Mouse (Mus musculus): ENCODE measurements at regions not wholly inside any gene's neighbourhood (a gene's known extent, or its start where the extent isn't known, plus 50 kb on each side); places are given as distances from the start of the nearest gene placed in this dataset.

- no peak overlapping the region for H3K4me2 ChIP-seq (replicated peaks)
- ATAC-seq (ENCODE audit: insufficient number of reproducible peaks, insufficient read depth, low FRiP score, low TSS enrichment): peak; percentile 60; the same call in 1 of the 2 replicates
Observed at GRCm38 (mm10) chr8:44804414-44805178, 130.7 kb upstream of the Fat1 start.

GRCm38 (mm10) chr8:44805179-44805815 lies 129.9 kb upstream of the Fat1 start:
- H3K36me3 ChIP-seq: no peaks in the 10 kb centered on the region
- H3K4me2 ChIP-seq (replicated peaks): no peak overlapping the region
- H3K4me1 ChIP-seq: 0 out of 2 replicates have a peak, but pooled peaks cover 6% of the 10 kb centered on the region
- H3K27ac ChIP-seq: no peak overlapping the region
- no peak overlapping the region for H3K4me3 ChIP-seq
- H3K9me3 ChIP-seq: no peaks in the 10 kb centered on the region
- no peak for ATAC-seq (ENCODE audit: insufficient number of reproducible peaks, insufficient read depth, low FRiP score, low TSS enrichment)
- H3K9ac ChIP-seq: no peak overlapping the region
- WGBS: 68% methylated on average over 11 of the region's 11 CpGs
- no peaks in the 10 kb centered on the region for H3K27me3 ChIP-seq

More at GRCm38 (mm10) chr8:44804414-44805178, 130.7 kb upstream of the Fat1 start:
- H3K4me3 ChIP-seq: no peak overlapping the region
- no peaks in the 10 kb centered on the region for H3K9me3 ChIP-seq
- WGBS: 38% methylated on average over 14 of the region's 14 CpGs
- 0 out of 2 replicates have a peak, but pooled peaks cover 6% of the 10 kb centered on the region for H3K4me1 ChIP-seq
- no peak overlapping the region for H3K27ac ChIP-seq
- H3K9ac ChIP-seq: no peak overlapping the region
- H3K36me3 ChIP-seq: no peaks in the 10 kb centered on the region
- no peaks in the 10 kb centered on the region for H3K27me3 ChIP-seq

- Histone ChIP-seq H3K27ac (no peak overlapping the region), H3K36me3 (no peaks in the 10 kb centered on the region), H3K9ac (no peak overlapping the region), H3K4me2 (replicated peaks) (no peak overlapping the region), H3K9me3 (no peaks in the 10 kb centered on the region), H3K4me3 (no peak overlapping the region), H3K4me1 (no peaks in the 10 kb centered on the region), H3K27me3 (no peaks in the 10 kb centered on the region)
- no peak for ATAC-seq (ENCODE audit: insufficient number of reproducible peaks, insufficient read depth, low FRiP score, low TSS enrichment)
- 59% methylated on average over 4 of the region's 4 CpGs for WGBS
Observed at GRCm38 (mm10) chr8:44812360-44812759, 122.9 kb upstream of the Fat1 start.

- H3K27me3 ChIP-seq: no peaks in the 10 kb centered on the region
- H3K4me2 ChIP-seq (replicated peaks): no peak overlapping the region
- no peak overlapping the region for H3K27ac ChIP-seq
- no peaks in the 10 kb centered on the region for H3K9me3 ChIP-seq
- ATAC-seq (ENCODE audit: insufficient number of reproducible peaks, insufficient read depth, low FRiP score, low TSS enrichment): peak; percentile 56; the same call in 1 of the 2 replicates
- WGBS: 59% methylated on average over 13 of the region's 13 CpGs
- H3K4me3 ChIP-seq: no peak overlapping the region
- no peaks in the 10 kb centered on the region for H3K36me3 ChIP-seq
- H3K9ac ChIP-seq: no peak overlapping the region
- no peaks in the 10 kb centered on the region for H3K4me1 ChIP-seq
Observed at GRCm38 (mm10) chr8:44817532-44818157, 117.6 kb upstream of the Fat1 start.

- 86% methylated on average over 3 of the region's 3 CpGs for WGBS
Observed at GRCm38 (mm10) chr8:44819270-44819669, 116.0 kb upstream of the Fat1 start.

DNA sequence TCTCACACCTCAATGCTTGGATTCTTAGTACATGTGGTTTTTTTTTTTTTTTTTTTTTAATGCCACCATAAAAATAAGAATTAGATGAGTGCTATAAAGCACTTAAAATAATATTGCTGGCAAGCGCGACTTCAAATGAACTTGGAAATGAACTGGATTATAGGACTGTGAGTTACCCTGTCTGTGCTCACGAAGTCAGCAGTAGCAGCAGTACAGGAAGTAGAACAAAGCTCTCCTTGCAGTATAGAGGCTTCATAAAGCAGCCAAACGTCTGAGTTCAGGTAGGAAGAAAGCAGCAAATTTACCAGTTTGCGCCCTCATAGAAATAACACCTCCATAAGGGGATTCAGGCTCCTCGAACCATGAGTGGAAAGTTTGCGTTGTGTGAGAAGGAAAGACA lies 115.6 kb upstream of the Fat1 start:
- H3K4me1 ChIP-seq: no peaks in the 10 kb centered on the region
- H3K27ac ChIP-seq: no peak overlapping the region
- ATAC-seq (ENCODE audit: insufficient number of reproducible peaks, insufficient read depth, low FRiP score, low TSS enrichment): no peak
- H3K9me3 ChIP-seq: peaks cover 9% of the 10 kb centered on the region
- H3K9ac ChIP-seq: no peak overlapping the region
- WGBS: 86% methylated on average over 7 of the region's 7 CpGs
- H3K4me3 ChIP-seq: no peak overlapping the region
- H3K27me3 ChIP-seq: no peaks in the 10 kb centered on the region
- H3K4me2 ChIP-seq (replicated peaks): no peak overlapping the region
- no peaks in the 10 kb centered on the region for H3K36me3 ChIP-seq

More at GRCm38 (mm10) chr8:44819270-44819669, 116.0 kb upstream of the Fat1 start:
- Histone ChIP-seq H3K27me3 (no peaks in the 10 kb centered on the region), H3K36me3 (no peaks in the 10 kb centered on the region), H3K9ac (no peak overlapping the region), H3K4me3 (no peak overlapping the region), H3K4me2 (replicated peaks) (no peak overlapping the region), H3K9me3 (peaks cover 9% of the 10 kb centered on the region), H3K4me1 (no peaks in the 10 kb centered on the region), H3K27ac (no peak overlapping the region)
- no peak for ATAC-seq (ENCODE audit: insufficient number of reproducible peaks, insufficient read depth, low FRiP score, low TSS enrichment)

- H3K4me2 ChIP-seq (replicated peaks): no peak overlapping the region
- H3K4me1 ChIP-seq: peaks cover 10% of the 10 kb centered on the region; the same call in 1 of the 2 replicates
- no peaks in the 10 kb centered on the region for H3K27me3 ChIP-seq
- no peaks in the 10 kb centered on the region for H3K36me3 ChIP-seq
- ATAC-seq (ENCODE audit: insufficient number of reproducible peaks, insufficient read depth, low FRiP score, low TSS enrichment): no peak
- no peak overlapping the region for H3K4me3 ChIP-seq
- H3K9me3 ChIP-seq: peaks cover 9% of the 10 kb centered on the region
- H3K27ac ChIP-seq: no peak overlapping the region
- 89% methylated on average over 6 of the region's 6 CpGs for WGBS
- H3K9ac ChIP-seq: no peak overlapping the region
Observed at GRCm38 (mm10) chr8:44825183-44825757, 110.0 kb upstream of the Fat1 start.

- H3K4me3 ChIP-seq: no peak overlapping the region
Observed at GRCm38 (mm10) chr8:44826936-44827335, 108.3 kb upstream of the Fat1 start.

DNA sequence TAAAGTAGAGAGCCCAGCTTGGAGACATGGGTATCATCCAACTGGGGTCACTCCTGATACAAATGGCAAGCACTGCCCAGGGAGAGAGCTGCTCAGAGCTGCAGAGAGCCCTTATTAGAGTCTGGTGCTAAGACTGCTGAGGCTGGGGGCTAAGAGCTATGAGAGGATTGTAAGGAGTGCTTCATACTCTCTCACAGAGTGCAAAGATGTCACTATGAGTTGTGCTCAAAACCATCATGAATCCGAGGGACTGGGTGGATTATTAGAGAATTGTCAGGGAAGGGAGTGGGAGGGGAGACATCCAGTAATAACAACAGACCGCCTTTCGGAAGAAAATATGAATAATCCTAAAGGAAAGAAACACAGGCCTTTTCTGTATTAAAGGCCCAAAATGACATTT lies 107.2 kb upstream of the Fat1 start:
- H3K27me3 ChIP-seq: no peaks in the 10 kb centered on the region
- H3K9me3 ChIP-seq: peaks cover 8% of the 10 kb centered on the region
- no peak for ATAC-seq (ENCODE audit: insufficient number of reproducible peaks, insufficient read depth, low FRiP score, low TSS enrichment)
- no peak overlapping the region for H3K4me3 ChIP-seq
- no peak overlapping the region for H3K27ac ChIP-seq
- H3K4me1 ChIP-seq: peaks cover 10% of the 10 kb centered on the region; the same call in 1 of the 2 replicates
- H3K9ac ChIP-seq: no peak overlapping the region
- 91% methylated on average over 3 of the region's 3 CpGs for WGBS
- H3K4me2 ChIP-seq (replicated peaks): no peak overlapping the region
- no peaks in the 10 kb centered on the region for H3K36me3 ChIP-seq

More at GRCm38 (mm10) chr8:44826936-44827335, 108.3 kb upstream of the Fat1 start:
- no peak overlapping the region for H3K9ac ChIP-seq
- H3K36me3 ChIP-seq: no peaks in the 10 kb centered on the region
- peaks cover 10% of the 10 kb centered on the region; the same call in 1 of the 2 replicates for H3K4me1 ChIP-seq
- H3K9me3 ChIP-seq: peaks cover 9% of the 10 kb centered on the region
- peak; percentile 86 for ATAC-seq (ENCODE audit: insufficient number of reproducible peaks, insufficient read depth, low FRiP score, low TSS enrichment)
- no peaks in the 10 kb centered on the region for H3K27me3 ChIP-seq
- peak overlapping the region; percentile 12; the same call in 1 of the 2 replicates for H3K27ac ChIP-seq
- 0 out of 2 replicates have a peak overlapping the region, but pooled peaks have one; percentile 7 for H3K4me2 ChIP-seq (replicated peaks)
- 15% methylated on average over 13 of the region's 13 CpGs for WGBS

DNA sequence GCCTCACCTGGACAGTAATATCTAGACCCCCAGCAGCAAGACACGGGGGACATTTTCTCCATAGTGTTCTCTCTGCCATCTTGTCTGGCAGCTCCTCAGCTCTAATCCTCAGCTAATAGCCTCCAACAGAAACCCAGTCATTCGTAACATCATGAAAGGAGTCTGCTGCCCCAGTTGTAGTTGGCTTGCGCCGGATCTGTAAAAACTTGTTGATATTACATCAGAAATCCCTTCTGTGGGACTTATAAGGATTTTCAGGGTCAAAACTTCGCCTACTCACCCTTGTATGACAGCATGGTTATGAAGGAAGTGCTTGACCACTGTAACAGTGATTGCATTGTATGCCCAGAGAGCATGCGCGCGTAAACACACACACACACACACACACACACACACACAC lies 96.8 kb upstream of the Fat1 start:
- 85% methylated on average over 8 of the region's 8 CpGs for WGBS
- H3K27ac ChIP-seq: no peak overlapping the region
- no peaks in the 10 kb centered on the region for H3K27me3 ChIP-seq
- no peaks in the 10 kb centered on the region for H3K36me3 ChIP-seq
- no peak overlapping the region for H3K4me3 ChIP-seq
- no peaks in the 10 kb centered on the region for H3K9me3 ChIP-seq
- H3K9ac ChIP-seq: no peak overlapping the region
- H3K4me1 ChIP-seq: no peaks in the 10 kb centered on the region
- ATAC-seq (ENCODE audit: insufficient number of reproducible peaks, insufficient read depth, low FRiP score, low TSS enrichment): no peak
- no peak overlapping the region for H3K4me2 ChIP-seq (replicated peaks)

DNA sequence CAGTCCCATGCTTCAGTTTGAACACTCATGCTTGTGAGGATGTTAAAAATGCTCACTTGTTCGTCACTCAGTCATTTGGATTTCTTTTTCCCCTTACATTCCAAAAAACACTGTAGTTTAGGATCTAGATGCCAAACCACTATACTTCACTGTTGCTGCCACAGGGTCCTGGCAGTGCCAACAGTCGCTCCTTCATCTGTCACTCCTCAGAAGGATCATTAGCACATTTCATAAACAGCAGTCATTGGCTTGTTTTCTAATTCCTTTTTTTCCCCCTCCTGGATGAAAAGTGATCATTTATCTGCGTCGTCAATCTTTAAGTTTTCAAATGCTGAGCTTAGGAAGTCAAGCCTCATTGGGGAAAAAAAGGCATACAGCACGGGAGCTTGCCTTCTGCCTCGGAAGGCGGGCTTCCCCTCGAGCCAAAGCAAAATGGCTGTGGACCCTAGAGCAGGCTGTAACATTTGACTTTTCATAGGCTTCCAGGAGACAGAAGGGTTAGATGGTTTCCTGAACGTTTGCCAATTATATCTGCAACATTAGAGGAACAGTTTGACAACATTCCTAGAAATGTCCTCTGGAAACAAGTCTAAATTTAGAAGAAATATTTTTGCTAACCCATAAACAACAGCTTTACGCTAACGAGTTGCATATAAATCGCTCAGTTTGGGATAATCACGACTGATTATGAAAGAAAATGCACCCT lies 95.6 kb upstream of the Fat1 start:
- ATAC-seq (ENCODE audit: insufficient number of reproducible peaks, insufficient read depth, low FRiP score, low TSS enrichment): no peak
- H3K4me1 ChIP-seq: no peaks in the 10 kb centered on the region
- 68% methylated on average over 13 of the region's 13 CpGs for WGBS
- H3K36me3 ChIP-seq: no peaks in the 10 kb centered on the region
- no peak overlapping the region for H3K4me2 ChIP-seq (replicated peaks)
- H3K9me3 ChIP-seq: no peaks in the 10 kb centered on the region
- H3K27ac ChIP-seq: no peak overlapping the region
- no peaks in the 10 kb centered on the region for H3K27me3 ChIP-seq
- H3K9ac ChIP-seq: no peak overlapping the region
- H3K4me3 ChIP-seq: no peak overlapping the region
